ENCODE assay signal across 10 mouse cellular contexts in the genomic region with DNA sequence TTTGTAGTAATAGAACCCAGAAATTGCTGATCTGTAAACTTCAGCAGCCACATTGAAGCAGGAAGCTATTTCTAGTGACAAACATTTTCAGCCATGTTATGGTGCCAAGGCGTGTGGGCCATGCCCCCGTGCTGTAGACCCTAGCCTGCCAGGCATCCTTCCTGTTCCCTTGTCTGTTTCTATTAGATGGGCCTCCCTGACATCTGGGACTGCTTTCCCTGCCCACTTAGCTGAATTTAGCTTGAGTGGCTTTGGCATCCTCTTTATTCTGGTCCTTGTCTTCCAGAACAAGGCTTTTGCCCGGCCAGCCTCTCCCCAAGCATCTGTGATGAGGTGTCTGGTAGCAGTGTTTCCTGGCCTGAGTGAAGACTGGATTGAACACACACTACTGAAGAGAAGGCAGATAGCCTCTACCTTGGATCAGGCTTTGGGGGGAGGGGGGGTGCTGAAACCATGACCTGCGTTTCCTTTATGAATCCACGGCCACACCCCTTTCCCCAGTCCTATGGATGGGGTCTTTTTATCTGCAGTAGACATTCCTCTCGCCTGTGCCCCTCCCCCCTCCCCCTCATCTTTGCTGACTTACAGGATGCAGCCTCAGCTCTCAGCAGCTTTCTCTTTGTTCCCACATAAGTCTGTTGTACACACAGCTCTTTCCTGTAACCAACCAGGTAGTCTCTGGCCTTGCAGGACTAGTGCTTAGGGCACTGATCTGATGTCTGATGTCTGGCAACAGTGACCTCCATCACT. TPM values are rescaled to one million over a fixed set of nuclear protein-coding genes. Genes with fewer than 3 reads are reported as not detected.
A peak's percentile ranks its signal among the peaks of the same experiment; 100 is the strongest.
DNase-seq lines count a peak whose midpoint lies in the region; ATAC-seq and TF ChIP-seq lines count a peak whose summit lies in the region.
"Had no signal": no experiment of that assay in that cellular context is flagged by ENCODE, and none has a peak within 500 bp of the region (broad histone marks: within the 10 kb centered on the region; RNA-seq: fewer than 3 reads in every experiment).

No protein-coding gene starts in this region.

- no peak overlapping the region; the same call in 1 of the 2 replicates for H3K27ac ChIP-seq in lung, embryonic 14.5 days (ENCODE audit: low read depth)
- H3K27ac ChIP-seq in embryonic facial prominence, embryonic 11.5 days (replicated peaks; ENCODE audit: low read depth, low read length) = no peak overlapping the region
- H3K27ac ChIP-seq in hindbrain, embryonic 14.5 days = peak overlapping the region; percentile 18
- H3K27ac ChIP-seq in kidney, embryonic 15.5 days = no peak overlapping the region
- H3K27ac ChIP-seq: limb, embryonic 13.5 days had no signal

- DNase-seq in lung, embryonic 14.5 days = no peak
- no peak for DNase-seq in lung, postnatal 10 days
- no peak for DNase-seq in embryonic facial prominence, embryonic 11.5 days (ENCODE audit: low spot score)
- no peak for DNase-seq in hindbrain, embryonic 14.5 days (ENCODE audit: low spot score)
- DNase-seq in adrenal gland, postnatal 4 days (ENCODE audit: low spot score in 2 of 2) = no peak
- DNase-seq: kidney, postnatal 4 days; right cerebral cortex, postnatal 14 days had no signal

- no peak overlapping the region for H3K4me2 ChIP-seq in lung, embryonic 14.5 days
- no peak overlapping the region for H3K4me2 ChIP-seq in embryonic facial prominence, embryonic 11.5 days (ENCODE audit: low read depth, low read length)
- no peak overlapping the region for H3K4me2 ChIP-seq in hindbrain, embryonic 14.5 days (replicated peaks)
- H3K4me2 ChIP-seq in myocyte (ENCODE audit: low read depth) = no peak overlapping the region
- H3K4me2 ChIP-seq in kidney, embryonic 15.5 days = no peak overlapping the region
- H3K4me2 ChIP-seq: limb, embryonic 13.5 days had no signal

- peaks cover 13% of the 10 kb centered on the region; the same call in 1 of the 2 replicates for H3K4me1 ChIP-seq in lung, embryonic 14.5 days (ENCODE audit: insufficient read depth)
- H3K4me1 ChIP-seq in embryonic facial prominence, embryonic 11.5 days (ENCODE audit: control insufficient read depth, insufficient read depth, low read length) = no peaks in the 10 kb centered on the region
- H3K4me1 ChIP-seq in hindbrain, embryonic 14.5 days (replicated peaks; ENCODE audit: control insufficient read depth, insufficient read depth, low read length) = peaks cover 24% of the 10 kb centered on the region; the same call in 1 of the 2 replicates
- peaks cover 58% of the 10 kb centered on the region for H3K4me1 ChIP-seq in kidney, embryonic 15.5 days

- H3K4me3 ChIP-seq in lung, embryonic 14.5 days (ENCODE audit: low read depth, low read length) = no peak overlapping the region
- H3K4me3 ChIP-seq in embryonic facial prominence, embryonic 11.5 days (ENCODE audit: low read depth, low read length) = no peak overlapping the region
- H3K4me3 ChIP-seq in hindbrain, embryonic 14.5 days (replicated peaks; ENCODE audit: low read length) = no peak overlapping the region
- no peak overlapping the region for H3K4me3 ChIP-seq in myocyte
- H3K4me3 ChIP-seq in kidney, embryonic 15.5 days (replicated peaks) = no peak overlapping the region
- H3K4me3 ChIP-seq: limb, embryonic 13.5 days had no signal

- H3ac ChIP-seq in myocyte (ENCODE audit: control insufficient read depth, insufficient read length) = no peak overlapping the region

- H3K9me3 ChIP-seq in lung, embryonic 14.5 days (ENCODE audit: low read depth, low read length) = no peaks in the 10 kb centered on the region
- no peaks in the 10 kb centered on the region for H3K9me3 ChIP-seq in embryonic facial prominence, embryonic 11.5 days (replicated peaks; ENCODE audit: control insufficient read depth, low read length)
- H3K9me3 ChIP-seq in hindbrain, embryonic 14.5 days (ENCODE audit: control insufficient read depth, low read length) = no peaks in the 10 kb centered on the region
- H3K9me3 ChIP-seq in kidney, embryonic 15.5 days (replicated peaks) = no peaks in the 10 kb centered on the region

- H3K79me2 ChIP-seq in myocyte (ENCODE audit: control insufficient read depth, insufficient read depth) = peaks cover 97% of the 10 kb centered on the region

- peak; percentile 57; the same call in 1 of the 2 replicates for ATAC-seq in lung, embryonic 14.5 days (ENCODE audit: insufficient read depth)
- peak; percentile 54; the same call in 1 of the 2 replicates for ATAC-seq in embryonic facial prominence, embryonic 11.5 days (replicated peaks; ENCODE audit: insufficient number of reproducible peaks, low FRiP score, low TSS enrichment, low read depth)
- peak; percentile 19; the same call in 1 of the 2 replicates for ATAC-seq in hindbrain, embryonic 14.5 days (ENCODE audit: low FRiP score)
- no peak for ATAC-seq in kidney, embryonic 15.5 days (replicated peaks; ENCODE audit: low FRiP score)

- H3K27me3 ChIP-seq in lung, embryonic 14.5 days (ENCODE audit: insufficient read depth, low read length) = no peaks in the 10 kb centered on the region
- H3K27me3 ChIP-seq in embryonic facial prominence, embryonic 11.5 days (ENCODE audit: control insufficient read depth, insufficient read depth, low read length) = no peaks in the 10 kb centered on the region
- H3K27me3 ChIP-seq in hindbrain, embryonic 14.5 days (ENCODE audit: control insufficient read depth, insufficient read depth, low read length) = no peaks in the 10 kb centered on the region
- no peaks in the 10 kb centered on the region for H3K27me3 ChIP-seq in myocyte (ENCODE audit: control insufficient read depth, insufficient read depth, insufficient read length)
- no peaks in the 10 kb centered on the region for H3K27me3 ChIP-seq in kidney, embryonic 15.5 days
- H3K27me3 ChIP-seq: limb, embryonic 13.5 days had no signal

- TF ChIP-seq CTCF in lung, embryonic 14.5 days (IDR thresholded peaks at IDR 0.05; ENCODE audit: low read depth) = no peak

- H3K36me3 ChIP-seq in lung, embryonic 14.5 days (ENCODE audit: insufficient read depth) = no peaks in the 10 kb centered on the region
- no peaks in the 10 kb centered on the region for H3K36me3 ChIP-seq in embryonic facial prominence, embryonic 11.5 days (replicated peaks; ENCODE audit: control insufficient read depth, insufficient read depth, low read depth, low read length)
- no peaks in the 10 kb centered on the region for H3K36me3 ChIP-seq in hindbrain, embryonic 14.5 days (replicated peaks; ENCODE audit: control insufficient read depth, insufficient read depth)
- H3K36me3 ChIP-seq in myocyte (ENCODE audit: control insufficient read depth, insufficient read depth) = peaks cover 15% of the 10 kb centered on the region
- H3K36me3 ChIP-seq in kidney, embryonic 15.5 days = peaks cover 10% of the 10 kb centered on the region; the same call in 1 of the 2 replicates

- WGBS in lung, embryonic 14.5 days = 22% methylated on average over 6 of the region's 6 CpGs
- 21% methylated on average over 6 of the region's 6 CpGs for WGBS in embryonic facial prominence, embryonic 11.5 days
- 34% methylated on average over 6 of the region's 6 CpGs for WGBS in hindbrain, embryonic 14.5 days
- WGBS in kidney, embryonic 15.5 days = 66% methylated on average over 6 of the region's 6 CpGs

- peak; percentile 31 for TF ChIP-seq POLR2A in myocyte (IDR thresholded peaks at IDR 0.05; ENCODE audit: insufficient read length, low read depth)

- no peak overlapping the region for H3K9ac ChIP-seq in lung, embryonic 14.5 days
- H3K9ac ChIP-seq in embryonic facial prominence, embryonic 11.5 days (replicated peaks; ENCODE audit: low read length) = no peak overlapping the region
- H3K9ac ChIP-seq in hindbrain, embryonic 14.5 days = no peak overlapping the region
- no peak overlapping the region for H3K9ac ChIP-seq in kidney, embryonic 15.5 days
- H3K9ac ChIP-seq: limb, embryonic 13.5 days had no signal

TF ChIP-seq in myocyte, 11 proteins besides CTCF, POLR2A, EP300 and RAD21:
- no peak for TF ChIP-seq MYOD1 (IDR thresholded peaks at IDR 0.05; ENCODE audit: control insufficient read depth in 1 of 3, insufficient read length in 2 of 3, low read depth in 2 of 3)
- TF ChIP-seq MYOG (IDR thresholded peaks at IDR 0.05; ENCODE audit: control insufficient read depth in 1 of 3, insufficient read depth in 1 of 3, insufficient read length in 2 of 3, low read depth in 2 of 3) = no peak
- no peak for TF ChIP-seq MAX (IDR thresholded peaks at IDR 0.05; ENCODE audit: low read depth)
- TF ChIP-seq POLR2AphosphoS2 (IDR thresholded peaks at IDR 0.05; ENCODE audit: insufficient read length, low read depth) = no peak
- no peak for TF ChIP-seq REST (IDR thresholded peaks at IDR 0.05; ENCODE audit: insufficient read depth, insufficient read length)
- TF ChIP-seq USF1 (IDR thresholded peaks at IDR 0.05; ENCODE audit: low read depth) = no peak
- TF ChIP-seq TCF3 (IDR thresholded peaks at IDR 0.05; ENCODE audit: insufficient read length, low read depth) = no peak
- no peak for TF ChIP-seq TCF12 (IDR thresholded peaks at IDR 0.05; ENCODE audit: insufficient read depth, poor library complexity, severe bottlenecking)
- no peak for TF ChIP-seq CEBPB (IDR thresholded peaks at IDR 0.05; ENCODE audit: insufficient read depth, poor library complexity, severe bottlenecking)
- TF ChIP-seq E2F4 (IDR thresholded peaks at IDR 0.05; ENCODE audit: insufficient read depth) = no peak
- TF ChIP-seq SRF (IDR thresholded peaks at IDR 0.05; ENCODE audit: control insufficient read depth, insufficient read length, low read depth) = no peak

RNA-seq across cellular contexts. Expression of gene Myo10, which starts 51.1 kb away (rescaled TPM):
- polyA plus RNA-seq in lung, embryonic 14.5 days (2014; fragmentation: Nextera tagmentation; extraction: Ambion mirVana) = 48.5 and 54.8 TPM in 2 replicates
- polyA plus RNA-seq in embryonic facial prominence, embryonic 11.5 days (2014; fragmentation: Nextera tagmentation; extraction: Ambion mirVana) = 34.5 and 35.4 TPM in 2 replicates
- polyA plus RNA-seq in hindbrain, embryonic 14.5 days (2014; fragmentation: Nextera tagmentation; extraction: Ambion mirVana) = 24.4 and 29.4 TPM in 2 replicates
- polyA plus RNA-seq in myocyte (2012; fragmentation: generic; extraction: Trizol) = 71.4 TPM
- total RNA-seq in adrenal gland, postnatal 4 days (2021) = 10 to 100 TPM; 87.7 to 91.2 TPM
- polyA plus RNA-seq in kidney, embryonic 15.5 days (2015; fragmentation: Nextera tagmentation; extraction: Ambion mirVana) = 39.3 and 40.5 TPM in 2 replicates
